Comparison of ENCODE assay signal across 21 mouse cellular contexts in genomic region chr3:51490088-51490753, GRCm38 (mm10). TPM values are rescaled to one million over a fixed set of nuclear protein-coding genes. Genes with fewer than 3 reads are reported as not detected.
DNase-seq lines count a peak whose midpoint lies in the region; ATAC-seq and TF ChIP-seq lines count a peak whose summit lies in the region.
"Had no signal": no experiment of that assay in that cellular context is flagged by ENCODE, and none has a peak within 500 bp of the region (broad histone marks: within the 10 kb centered on the region; RNA-seq: fewer than 3 reads in every experiment).

No protein-coding gene starts in this region.

- TF ChIP-seq POLR2A in brain, embryonic 14.5 days (IDR thresholded peaks at IDR 0.05; ENCODE audit: borderline replicate concordance, extremely low read depth, insufficient read depth, insufficient read length, poor library complexity, severe bottlenecking), result no peak

- H3K36me3 ChIP-seq in hindbrain, embryonic 14.5 days (replicated peaks; ENCODE audit: control insufficient read depth, insufficient read depth), result peaks cover 11% of the 10 kb centered on the region
- peaks cover 29% of the 10 kb centered on the region for H3K36me3 ChIP-seq in hindbrain, embryonic 10.5 days
- H3K36me3 ChIP-seq in midbrain, embryonic 13.5 days, result peaks cover 21% of the 10 kb centered on the region
- peaks cover 13% of the 10 kb centered on the region for H3K36me3 ChIP-seq in midbrain, embryonic 16.5 days (ENCODE audit: control insufficient read depth, insufficient read depth, low read length)
- peaks cover 15% of the 10 kb centered on the region for H3K36me3 ChIP-seq in limb, embryonic 15.5 days

- H3K4me1 ChIP-seq in hindbrain, embryonic 14.5 days (replicated peaks; ENCODE audit: control insufficient read depth, insufficient read depth, low read length), result peaks cover 8% of the 10 kb centered on the region
- H3K4me1 ChIP-seq in hindbrain, embryonic 10.5 days (replicated peaks), result peaks cover 7% of the 10 kb centered on the region
- H3K4me1 ChIP-seq in midbrain, embryonic 13.5 days (replicated peaks), result peaks cover 19% of the 10 kb centered on the region
- peaks cover 12% of the 10 kb centered on the region for H3K4me1 ChIP-seq in midbrain, embryonic 16.5 days (ENCODE audit: control insufficient read depth, insufficient read depth, low read length)
- peaks cover 14% of the 10 kb centered on the region; the same call in 1 of the 2 replicates for H3K4me1 ChIP-seq in limb, embryonic 15.5 days

- no peak overlapping the region for H3K4me2 ChIP-seq in hindbrain, embryonic 14.5 days (replicated peaks)
- H3K4me2 ChIP-seq in midbrain, embryonic 13.5 days (replicated peaks), result no peak overlapping the region
- H3K4me2 ChIP-seq in midbrain, embryonic 16.5 days (ENCODE audit: low read length), result no peak overlapping the region
- no peak overlapping the region for H3K4me2 ChIP-seq in limb, embryonic 15.5 days
- H3K4me2 ChIP-seq: heart, embryonic 11.5 days; lung, embryonic 15.5 days had no signal

- peak overlapping the region; percentile 59; the same call in 1 of the 2 replicates for H3K27ac ChIP-seq in hindbrain, embryonic 14.5 days
- H3K27ac ChIP-seq in hindbrain, embryonic 10.5 days, result no peak overlapping the region
- H3K27ac ChIP-seq in midbrain, embryonic 13.5 days, result 0 out of 2 replicates have a peak overlapping the region, but pooled peaks have one; percentile 30
- no peak overlapping the region for H3K27ac ChIP-seq in midbrain, embryonic 16.5 days (ENCODE audit: low read length)
- H3K27ac ChIP-seq in limb, embryonic 15.5 days, result peak overlapping the region; percentile 54; the same call in 1 of the 2 replicates
- H3K27ac ChIP-seq: liver, embryonic 14.5 days; lung, embryonic 15.5 days; stomach, postnatal 0 days had no signal

- H3K27me3 ChIP-seq in hindbrain, embryonic 14.5 days (ENCODE audit: control insufficient read depth, insufficient read depth, low read length), result no peaks in the 10 kb centered on the region
- no peaks in the 10 kb centered on the region for H3K27me3 ChIP-seq in hindbrain, embryonic 10.5 days (ENCODE audit: insufficient read depth, poor library complexity, severe bottlenecking)
- H3K27me3 ChIP-seq in midbrain, embryonic 13.5 days, result no peaks in the 10 kb centered on the region
- H3K27me3 ChIP-seq in midbrain, embryonic 16.5 days (ENCODE audit: control insufficient read depth, insufficient read depth, low read depth, low read length), result no peaks in the 10 kb centered on the region
- no peaks in the 10 kb centered on the region for H3K27me3 ChIP-seq in limb, embryonic 15.5 days
- H3K27me3 ChIP-seq: lung, embryonic 15.5 days; Patski had no signal

- H3K4me3 ChIP-seq in hindbrain, embryonic 14.5 days (replicated peaks; ENCODE audit: low read length), result no peak overlapping the region
- H3K4me3 ChIP-seq in hindbrain, embryonic 10.5 days, result no peak overlapping the region
- H3K4me3 ChIP-seq in midbrain, embryonic 13.5 days (replicated peaks), result no peak overlapping the region
- no peak overlapping the region for H3K4me3 ChIP-seq in midbrain, embryonic 16.5 days (ENCODE audit: low read depth, low read length)
- no peak overlapping the region for H3K4me3 ChIP-seq in limb, embryonic 15.5 days
- H3K4me3 ChIP-seq: lung, embryonic 15.5 days; myocyte had no signal

- no peak overlapping the region for H3K9ac ChIP-seq in hindbrain, embryonic 14.5 days
- no peak overlapping the region for H3K9ac ChIP-seq in midbrain, embryonic 13.5 days (replicated peaks)
- no peak overlapping the region for H3K9ac ChIP-seq in midbrain, embryonic 16.5 days (ENCODE audit: low read depth, low read length)
- H3K9ac ChIP-seq in limb, embryonic 15.5 days, result no peak overlapping the region
- H3K9ac ChIP-seq: liver, embryonic 14.5 days; lung, embryonic 15.5 days had no signal

- no peak for TF ChIP-seq CTCF in brain, embryonic 14.5 days (IDR thresholded peaks at IDR 0.05; ENCODE audit: borderline replicate concordance, extremely low read depth, insufficient read depth, insufficient read length)

- 80% methylated on average over 7 of the region's 7 CpGs for WGBS in hindbrain, embryonic 14.5 days
- WGBS in hindbrain, embryonic 10.5 days, result 90% methylated on average over 7 of the region's 7 CpGs
- WGBS in midbrain, embryonic 13.5 days, result 83% methylated on average over 7 of the region's 7 CpGs
- WGBS in midbrain, embryonic 16.5 days, result 78% methylated on average over 7 of the region's 7 CpGs
- WGBS in limb, embryonic 15.5 days, result 77% methylated on average over 7 of the region's 7 CpGs

- DNase-seq in hindbrain, embryonic 14.5 days (ENCODE audit: low spot score), result no peak
- DNase-seq in hindbrain, embryonic 10.5 days (ENCODE audit: low spot score), result no peak
- DNase-seq in brain, embryonic 14.5 days (ENCODE audit: low read depth), result peak; percentile 67
- DNase-seq in thymus, postnatal 10 days (ENCODE audit: low spot score in 2 of 2), result no peak
- DNase-seq: adrenal gland, adult 8-10 months; cerebellum, postnatal 10 days; gastrocnemius, postnatal 36 days; heart, postnatal 14 days; kidney, adult 2 months; kidney, postnatal 14 days; lung, postnatal 4 days; thymus, postnatal 14 days had no signal

- H3K9me3 ChIP-seq in hindbrain, embryonic 14.5 days (ENCODE audit: control insufficient read depth, low read length), result no peaks in the 10 kb centered on the region
- H3K9me3 ChIP-seq in hindbrain, embryonic 10.5 days, result no peaks in the 10 kb centered on the region
- H3K9me3 ChIP-seq in midbrain, embryonic 13.5 days, result no peaks in the 10 kb centered on the region
- H3K9me3 ChIP-seq in midbrain, embryonic 16.5 days (replicated peaks; ENCODE audit: control insufficient read depth, low read length, poor library complexity, severe bottlenecking), result no peaks in the 10 kb centered on the region
- no peaks in the 10 kb centered on the region for H3K9me3 ChIP-seq in limb, embryonic 15.5 days
- H3K9me3 ChIP-seq: lung, embryonic 15.5 days had no signal

- no peak for ATAC-seq in hindbrain, embryonic 14.5 days (ENCODE audit: low FRiP score)
- no peak for ATAC-seq in midbrain, embryonic 13.5 days
- ATAC-seq in midbrain, embryonic 16.5 days, result no peak
- ATAC-seq in limb, embryonic 15.5 days (ENCODE audit: insufficient number of reproducible peaks, low FRiP score, low TSS enrichment, low read depth), result no peak
- ATAC-seq: Patski had no signal

RNA-seq across cellular contexts. Expression of gene Rab33b, which starts 6.5 kb away (rescaled TPM):
- 26.6 and 29.9 TPM in 2 replicates for polyA plus RNA-seq in hindbrain, embryonic 14.5 days (2014; fragmentation: Nextera tagmentation; extraction: Ambion mirVana)
- 11.8 and 14.4 TPM in 2 replicates for polyA plus RNA-seq in hindbrain, embryonic 10.5 days (2016; fragmentation: Nextera tagmentation; extraction: Ambion mirVana)
- 21.9 and 22.0 TPM in 2 replicates for polyA plus RNA-seq in midbrain, embryonic 13.5 days (2015; fragmentation: Nextera tagmentation; extraction: Ambion mirVana)
- polyA plus RNA-seq in midbrain, embryonic 16.5 days (2015; fragmentation: Nextera tagmentation; extraction: Ambion mirVana), result 33.6 and 33.7 TPM in 2 replicates
- polyA plus RNA-seq in brain, embryonic 14.5 days (2012; rRNA removed), result 14.7 and 17.5 TPM in 2 replicates
- polyA plus RNA-seq in limb, embryonic 15.5 days (2015; fragmentation: Nextera tagmentation; extraction: Ambion mirVana), result 29.5 and 29.7 TPM in 2 replicates

Comparison
In these comparisons a context has a peak if more than half of its experiments do, and no peak if none do; other contexts are left out.
1. H3K27ac ChIP-seq: peak in hindbrain, embryonic 14.5 days (single experiment), midbrain, embryonic 13.5 days (single experiment) and limb, embryonic 15.5 days (single experiment); none in hindbrain, embryonic 10.5 days (single experiment) and midbrain, embryonic 16.5 days (single experiment).